Mouse (Mus musculus): Measurements from ENCODE around the gene Tbxas1.

Gene Tbxas1

GRCm38 (mm10) chr6:38859819-38860218 lies 15.4 kb upstream of the Tbxas1 start:
- no peak for DNase-seq (ENCODE audit: low spot score in 2 of 2)

- no peak for DNase-seq (ENCODE audit: low spot score in 2 of 2)
These were observed 14.9 kb upstream of the Tbxas1 start for GRCm38 (mm10) chr6:38860301-38860700.

- DNase-seq (ENCODE audit: low spot score in 2 of 2): no peak
These were observed 11.6 kb upstream of the Tbxas1 start for GRCm38 (mm10) chr6:38863595-38863994.

GRCm38 (mm10) chr6:38865805-38866204 lies 9.4 kb upstream of the Tbxas1 start:
- no peak for DNase-seq (ENCODE audit: low spot score in 2 of 2)

GRCm38 (mm10) chr6:38866357-38866756 lies 8.8 kb upstream of the Tbxas1 start:
- DNase-seq (ENCODE audit: low spot score in 2 of 2): no peak

- no peak for DNase-seq (ENCODE audit: low spot score in 2 of 2)
These were observed 8.4 kb upstream of the Tbxas1 start for GRCm38 (mm10) chr6:38866761-38867160.

- DNase-seq (ENCODE audit: low spot score in 2 of 2): no peak
These were observed 7.9 kb upstream of the Tbxas1 start for GRCm38 (mm10) chr6:38867291-38867690.

- no peak for DNase-seq (ENCODE audit: low spot score in 2 of 2)
These were observed 6.2 kb upstream of the Tbxas1 start for GRCm38 (mm10) chr6:38868974-38869373.

- DNase-seq (ENCODE audit: low spot score in 2 of 2): no peak
These were observed 5.1 kb upstream of the Tbxas1 start for GRCm38 (mm10) chr6:38870070-38870469.

GRCm38 (mm10) chr6:38871051-38871450 lies 4.2 kb upstream of the Tbxas1 start:
- DNase-seq (ENCODE audit: low spot score in 2 of 2): peak in 1 of 2 experiments; percentile 35

- DNase-seq (ENCODE audit: low spot score in 2 of 2): no peak
These were observed 1.9 kb upstream of the Tbxas1 start for GRCm38 (mm10) chr6:38873316-38873715.

- peak; percentile 21 to 54 for DNase-seq (ENCODE audit: low spot score in 2 of 2)
These were observed 1.2 kb upstream of the Tbxas1 start for GRCm38 (mm10) chr6:38874035-38874434.

- peak in 1 of 2 experiments; percentile 32 for DNase-seq (ENCODE audit: low spot score in 2 of 2)
These were observed 493 bp upstream of the Tbxas1 start for GRCm38 (mm10) chr6:38874565-38875257.

- peak; percentile 53 to 69 for DNase-seq (ENCODE audit: low spot score in 2 of 2)
These were observed 1.1 kb downstream of the Tbxas1 start, which contains the start of gene Hipk2 for GRCm38 (mm10) chr6:38876071-38876911. TSS of gene Hipk2 (minus strand) at chr6:38876165.

- no peak for DNase-seq (ENCODE audit: low spot score in 2 of 2)
These were observed 2.5 kb downstream of the Tbxas1 start for GRCm38 (mm10) chr6:38877674-38878073.

GRCm38 (mm10) chr6:38881468-38881867 lies 6.3 kb downstream of the Tbxas1 start:
- no peak for DNase-seq (ENCODE audit: low spot score in 2 of 2)

GRCm38 (mm10) chr6:38881975-38882374 lies 6.8 kb downstream of the Tbxas1 start:
- no peak for DNase-seq (ENCODE audit: low spot score in 2 of 2)

- DNase-seq (ENCODE audit: low spot score in 2 of 2): no peak
These were observed 7.5 kb downstream of the Tbxas1 start for GRCm38 (mm10) chr6:38882728-38883171.

- DNase-seq (ENCODE audit: low spot score in 2 of 2): no peak
These were observed 9.3 kb downstream of the Tbxas1 start for GRCm38 (mm10) chr6:38884482-38884881.

- no peak for DNase-seq (ENCODE audit: low spot score in 2 of 2)
These were observed 9.9 kb downstream of the Tbxas1 start for GRCm38 (mm10) chr6:38885132-38885531.

GRCm38 (mm10) chr6:38887436-38887835 lies 12.2 kb downstream of the Tbxas1 start:
- no peak for DNase-seq (ENCODE audit: low spot score in 2 of 2)

GRCm38 (mm10) chr6:38889156-38889555 lies 14.0 kb downstream of the Tbxas1 start:
- DNase-seq (ENCODE audit: low spot score in 2 of 2): no peak

- DNase-seq (ENCODE audit: low spot score in 2 of 2): no peak
These were observed 16.8 kb downstream of the Tbxas1 start for GRCm38 (mm10) chr6:38892017-38892416.
